8 mouse cellular contexts compared by ENCODE assay signal in genomic region chr14:122464763-122465741, GRCm38 (mm10). TPM values are rescaled to one million over a fixed set of nuclear protein-coding genes. Genes with fewer than 3 reads are reported as not detected.
A peak's percentile ranks its signal among the peaks of the same experiment; 100 is the strongest.
DNase-seq lines count a peak whose midpoint lies in the region; ATAC-seq lines count a peak whose summit lies in the region.

TSS of gene Zic5 (minus strand) at chr14:122465677.

- peak within 1 kb of the TSS; percentile 51 for H3K4me3 ChIP-seq in kidney, embryonic 16.5 days (ENCODE audit: low read length)
- peak within 1 kb of the TSS; percentile 54 for H3K4me3 ChIP-seq in hindbrain, embryonic 13.5 days
- peak within 1 kb of the TSS; percentile 65 for H3K4me3 ChIP-seq in midbrain, embryonic 13.5 days (replicated peaks)

- WGBS in kidney, embryonic 16.5 days, result under 1% methylated on average over 49 of the region's 62 CpGs
- under 1% methylated on average over 55 of the region's 62 CpGs for WGBS in hindbrain, embryonic 13.5 days
- under 1% methylated on average over 46 of the region's 62 CpGs for WGBS in midbrain, embryonic 13.5 days

- H3K4me1 ChIP-seq in kidney, embryonic 16.5 days (ENCODE audit: insufficient read depth, low read length), result peaks cover 20% of the 10 kb centered on the region
- H3K4me1 ChIP-seq in hindbrain, embryonic 13.5 days (replicated peaks), result peaks cover 24% of the 10 kb centered on the region
- peaks cover 37% of the 10 kb centered on the region for H3K4me1 ChIP-seq in midbrain, embryonic 13.5 days (replicated peaks)

- intact Hi-C loops in gastrocnemius, postnatal 14 days (cut with DNase I; ENCODE audit: low total_unique reads), result no loop called here

- no peaks in the 10 kb centered on the region for H3K9me3 ChIP-seq in kidney, embryonic 16.5 days (ENCODE audit: low read length)
- no peaks in the 10 kb centered on the region for H3K9me3 ChIP-seq in hindbrain, embryonic 13.5 days
- no peaks in the 10 kb centered on the region for H3K9me3 ChIP-seq in midbrain, embryonic 13.5 days

- DNase-seq in kidney, adult 9 months, result no peak
- peak; percentile 72 for DNase-seq in MN1 (ENCODE audit: low spot score)
- no peak for DNase-seq in urinary bladder, postnatal 25 days (ENCODE audit: low spot score)
- DNase-seq in gastrocnemius, postnatal 14 days, result no peak

- ATAC-seq in kidney, embryonic 16.5 days (ENCODE audit: low FRiP score, low TSS enrichment), result peak; percentile 49
- ATAC-seq in common myeloid progenitor, adult 5-6 weeks (replicated peaks; ENCODE audit: low read depth, poor library complexity, severe bottlenecking), result peak; percentile 27
- ATAC-seq in hindbrain, embryonic 13.5 days (ENCODE audit: low FRiP score), result peak; percentile 72
- ATAC-seq in midbrain, embryonic 13.5 days, result peak; percentile 83

- H3K27ac ChIP-seq in kidney, embryonic 16.5 days (ENCODE audit: low read length), result no peak within 1 kb of the TSS
- H3K27ac ChIP-seq in hindbrain, embryonic 13.5 days, result peak within 1 kb of the TSS; percentile 92
- H3K27ac ChIP-seq in midbrain, embryonic 13.5 days, result peak within 1 kb of the TSS; percentile 95

- peaks cover 95% of the 10 kb centered on the region for H3K27me3 ChIP-seq in kidney, embryonic 16.5 days (ENCODE audit: insufficient read depth, low read length)
- peaks cover 94% of the 10 kb centered on the region for H3K27me3 ChIP-seq in hindbrain, embryonic 13.5 days
- peaks cover 91% of the 10 kb centered on the region for H3K27me3 ChIP-seq in midbrain, embryonic 13.5 days

- peak within 1 kb of the TSS; percentile 22; the same call in 1 of the 2 replicates for H3K9ac ChIP-seq in kidney, embryonic 16.5 days (replicated peaks; ENCODE audit: low read length)
- H3K9ac ChIP-seq in hindbrain, embryonic 13.5 days, result peak within 1 kb of the TSS; percentile 82
- H3K9ac ChIP-seq in midbrain, embryonic 13.5 days (replicated peaks), result peak within 1 kb of the TSS; percentile 80

- no peaks in the 10 kb centered on the region for H3K36me3 ChIP-seq in kidney, embryonic 16.5 days (ENCODE audit: insufficient read depth, low read length)
- no peaks in the 10 kb centered on the region for H3K36me3 ChIP-seq in hindbrain, embryonic 13.5 days
- H3K36me3 ChIP-seq in midbrain, embryonic 13.5 days, result no peaks in the 10 kb centered on the region

- H3K4me2 ChIP-seq in kidney, embryonic 16.5 days (replicated peaks; ENCODE audit: low read depth, low read length), result peak within 1 kb of the TSS; percentile 84
- peak within 1 kb of the TSS; percentile 68 for H3K4me2 ChIP-seq in hindbrain, embryonic 13.5 days
- H3K4me2 ChIP-seq in midbrain, embryonic 13.5 days (replicated peaks), result peak within 1 kb of the TSS; percentile 70

RNA-seq across cellular contexts. Expression of gene Zic5, which starts in this region (rescaled TPM):
- 0.06 and 0.14 TPM in 2 replicates for polyA plus RNA-seq in kidney, embryonic 16.5 days (2015; fragmentation: Nextera tagmentation; extraction: Ambion mirVana)
- not detected in 2 replicates for total RNA-seq in common myeloid progenitor, adult 5-6 weeks (2017)
- polyA plus RNA-seq in hindbrain, embryonic 13.5 days (2015; fragmentation: Nextera tagmentation; extraction: Ambion mirVana), result 10.9 and 13.9 TPM in 2 replicates
- 15.5 and 16.7 TPM in 2 replicates for polyA plus RNA-seq in midbrain, embryonic 13.5 days (2015; fragmentation: Nextera tagmentation; extraction: Ambion mirVana)
- total RNA-seq in gastrocnemius, postnatal 14 days (2021), result not detected

Comparison
In these comparisons a context has a peak if more than half of its experiments do, and no peak if none do; other contexts are left out.
1. RNA of gene Zic5 (polyA plus RNA-seq): 15.5 to 16.7 TPM in midbrain, embryonic 13.5 days and 10.9 to 13.9 TPM in hindbrain, embryonic 13.5 days; 0.06 to 0.14 TPM in kidney, embryonic 16.5 days; every median in the first group is over 10 times any median in the second.
2. Peak in ATAC-seq, H3K4me3 ChIP-seq, H3K9ac ChIP-seq and H3K4me2 ChIP-seq in kidney, embryonic 16.5 days; RNA of the gene not detected or under 1 TPM.
3. Peak in ATAC-seq in common myeloid progenitor, adult 5-6 weeks; RNA of the gene not detected or under 1 TPM.
4. ATAC-seq: peak in every context shown above with its lines; median percentile 83 in midbrain, embryonic 13.5 days; 72 in hindbrain, embryonic 13.5 days; 49 in kidney, embryonic 16.5 days; 27 in common myeloid progenitor, adult 5-6 weeks.
5. H3K9ac ChIP-seq: peak in every context shown above with its lines; median percentile 82 in hindbrain, embryonic 13.5 days; 80 in midbrain, embryonic 13.5 days; 22 in kidney, embryonic 16.5 days.
6. Peak in every context shown above with its lines, with median percentiles within 50 percentile points of each other: H3K4me2 ChIP-seq and H3K4me3 ChIP-seq.